Mouse (Mus musculus) hindbrain, embryonic 11.5 days (tissue): ENCODE data around the gene Gpr84. TPM values are rescaled to one million over a fixed set of nuclear protein-coding genes. Genes with fewer than 3 reads are reported as not detected.

Experiments used
- ATAC-seq: fragments of 200-750 bp; cut with Nextera tagmentation; 2 replicates; pipeline ENCODE4 v1.8.0; 2017; ENCODE audit warnings: mild to moderate bottlenecking, moderate TSS enrichment, moderate library complexity; ENCODE audit not compliant: low FRiP score
- DNase-seq: peaks from one replicate; pipeline ENCODE4 v3.0.0-alpha.2; 2015; ENCODE audit warnings: low spot score
- H3K27ac ChIP-seq: fragments of 300-500 bp; sonication (generic); 2 replicates; pipeline ENCODE4 v1.5.1; 2014; ENCODE audit warnings: mild to moderate bottlenecking, low read depth, low read length
- H3K27me3 ChIP-seq: fragments of 300-500 bp; sonication (generic); 2 replicates; pipeline ENCODE4 v1.6.1; 2014; ENCODE audit warnings: mild to moderate bottlenecking, low read length, moderate library complexity, mixed read lengths; ENCODE audit not compliant: control insufficient read depth, insufficient read depth
- H3K36me3 ChIP-seq: fragments of 300-500 bp; sonication (generic); 2 replicates; pipeline ENCODE4 v1.6.1; 2014; ENCODE audit warnings: mild to moderate bottlenecking, low read length, moderate library complexity, mixed read lengths; ENCODE audit not compliant: control insufficient read depth, insufficient read depth
- H3K4me1 ChIP-seq: fragments of 300-500 bp; sonication (generic); replicated peaks from 2 replicates; pipeline ENCODE4 v1.6.1; 2014; ENCODE audit warnings: low read length, mixed read lengths; ENCODE audit not compliant: control insufficient read depth, insufficient read depth
- H3K4me2 ChIP-seq: fragments of 300-500 bp; sonication (generic); replicated peaks from 2 replicates; pipeline ENCODE4 v1.6.1; 2014; ENCODE audit warnings: mild to moderate bottlenecking, low read depth, low read length
- H3K4me3 ChIP-seq: fragments of 300-500 bp; sonication (generic); 2 replicates; pipeline ENCODE4 v1.5.1; 2014; ENCODE audit warnings: low read depth, low read length
- H3K9ac ChIP-seq: fragments of 300-500 bp; sonication (generic); 2 replicates; pipeline ENCODE4 v1.6.1; 2014; ENCODE audit warnings: low read depth, low read length
- H3K9me3 ChIP-seq: fragments of 300-500 bp; sonication (generic); 2 replicates; pipeline ENCODE4 v1.6.1; 2016; ENCODE audit warnings: low read length; ENCODE audit not compliant: control insufficient read depth
- whole genome bisulfite sequencing: fragments of 180-500 bp; shearing (Covaris S2); extraction: QIAGEN DNeasy Blood & Tissue Kit; methylation state at CpG from one replicate; pipeline ENCODE4 v1.1.7; 2014; 5-methylcytosine and 5-hydroxymethylcytosine counted together
- polyA plus RNA-seq: library from polyadenylated mRNA; unstranded; fragments of >200 nt; fragmentation: Nextera tagmentation; extraction: Ambion mirVana; gene quantifications from 2 replicates; pipeline ENCODE4 v1.2.1, GENCODE M21; 2014

Gene Gpr84
- polyA plus RNA-seq, 1 experiment from 2014 or later, result 0.34 TPM

- Histone ChIP-seq H3K4me3 (peak within 1 kb of the TSS; percentile 50), H3K9ac (peak within 1 kb of the TSS; percentile 55), H3K4me2 (peak within 1 kb of the TSS; percentile 88), H3K9me3 (no peaks in the 10 kb centered on the region), H3K27me3 (peaks cover 9% of the 10 kb centered on the region), H3K36me3 (no peaks in the 10 kb centered on the region), H3K27ac (0 out of 2 replicates have a peak within 1 kb of the TSS, but pooled peaks have one; percentile 27), H3K4me1 (0 out of 2 replicates have a peak, but pooled peaks cover 2% of the 10 kb centered on the region)
- ATAC-seq (peak; percentile 39), DNase-seq (peak; percentile 45)
- under 1% methylated on average over 26 of the region's 26 CpGs for WGBS
Measured at GRCm38 (mm10) chr15:103339961-103340337, 29.5 kb upstream of the Gpr84 start, which contains the start of gene Zfp385a. TSS of gene Zfp385a (minus strand) at chr15:103340093.

- H3K4me2 ChIP-seq, result peak overlapping the region; percentile 88
- no peaks in the 10 kb centered on the region for H3K9me3 ChIP-seq
- H3K9ac ChIP-seq, result peak overlapping the region; percentile 55
- H3K36me3 ChIP-seq, result no peaks in the 10 kb centered on the region
- ATAC-seq (peak; percentile 38), DNase-seq (peak; percentile 48)
- peak overlapping the region; percentile 50 for H3K4me3 ChIP-seq
- no peak overlapping the region for H3K27ac ChIP-seq
- peaks cover 9% of the 10 kb centered on the region for H3K27me3 ChIP-seq
- WGBS, result 4% methylated on average over 27 of the region's 31 CpGs
- H3K4me1 ChIP-seq, result 0 out of 2 replicates have a peak, but pooled peaks cover 2% of the 10 kb centered on the region
Measured at GRCm38 (mm10) chr15:103339166-103339960, 29.0 kb upstream of the Gpr84 start.

GRCm38 (mm10) chr15:103338829-103339165 lies 28.4 kb upstream of the Gpr84 start:
- Histone ChIP-seq H3K27me3 (peaks cover 9% of the 10 kb centered on the region), H3K27ac (no peak overlapping the region), H3K36me3 (no peaks in the 10 kb centered on the region), H3K4me3 (peak overlapping the region; percentile 50), H3K9ac (no peak overlapping the region), H3K4me1 (0 out of 2 replicates have a peak, but pooled peaks cover 2% of the 10 kb centered on the region), H3K9me3 (no peaks in the 10 kb centered on the region), H3K4me2 (peak overlapping the region; percentile 88)
- WGBS, result 39% methylated on average over 4 of the region's 4 CpGs
- ATAC-seq (no peak), DNase-seq (no peak)

GRCm38 (mm10) chr15:103336996-103337667 lies 26.7 kb upstream of the Gpr84 start:
- 20% methylated on average over 11 of the region's 11 CpGs for WGBS
- Histone ChIP-seq H3K27ac (no peak overlapping the region), H3K4me3 (no peak overlapping the region), H3K9ac (no peak overlapping the region), H3K9me3 (no peaks in the 10 kb centered on the region), H3K4me2 (no peak overlapping the region), H3K36me3 (no peaks in the 10 kb centered on the region), H3K4me1 (peaks cover 2% of the 10 kb centered on the region; the same call in 1 of the 2 replicates), H3K27me3 (peaks cover 9% of the 10 kb centered on the region)
- ATAC-seq (no peak), DNase-seq (no peak)

- H3K27ac ChIP-seq, result no peak overlapping the region
- DNase-seq (no peak), ATAC-seq (no peak)
- H3K4me2 ChIP-seq, result no peak overlapping the region
- H3K4me1 ChIP-seq, result peaks cover 2% of the 10 kb centered on the region; the same call in 1 of the 2 replicates
- H3K9ac ChIP-seq, result no peak overlapping the region
- H3K36me3 ChIP-seq, result no peaks in the 10 kb centered on the region
- no peak overlapping the region for H3K4me3 ChIP-seq
- peaks cover 9% of the 10 kb centered on the region for H3K27me3 ChIP-seq
- H3K9me3 ChIP-seq, result no peaks in the 10 kb centered on the region
- WGBS, result 30% methylated on average over 7 of the region's 7 CpGs
Measured at GRCm38 (mm10) chr15:103335488-103336235, 25.2 kb upstream of the Gpr84 start.

GRCm38 (mm10) chr15:103335040-103335439 lies 24.6 kb upstream of the Gpr84 start:
- H3K4me2 ChIP-seq, result no peak overlapping the region
- no peaks in the 10 kb centered on the region for H3K36me3 ChIP-seq
- H3K4me1 ChIP-seq, result no peaks in the 10 kb centered on the region; the same call in 1 of the 2 replicates
- H3K4me3 ChIP-seq, result no peak overlapping the region
- peaks cover 5% of the 10 kb centered on the region for H3K27me3 ChIP-seq
- H3K27ac ChIP-seq, result no peak overlapping the region
- ATAC-seq (no peak), DNase-seq (no peak)
- 64% methylated on average over 3 of the region's 3 CpGs for WGBS
- H3K9me3 ChIP-seq, result no peaks in the 10 kb centered on the region
- no peak overlapping the region for H3K9ac ChIP-seq

GRCm38 (mm10) chr15:103334194-103334593 lies 23.8 kb upstream of the Gpr84 start:
- H3K4me1 ChIP-seq, result no peaks in the 10 kb centered on the region; the same call in 1 of the 2 replicates
- peak; percentile 50; the same call in 1 of the 2 replicates for ATAC-seq

GRCm38 (mm10) chr15:103333738-103334137 lies 23.3 kb upstream of the Gpr84 start:
- Histone ChIP-seq H3K27me3 (0 out of 2 replicates have a peak, but pooled peaks cover 3% of the 10 kb centered on the region), H3K9me3 (no peaks in the 10 kb centered on the region), H3K4me3 (no peak overlapping the region), H3K9ac (no peak overlapping the region), H3K4me2 (no peak overlapping the region), H3K4me1 (no peaks in the 10 kb centered on the region; the same call in 1 of the 2 replicates), H3K36me3 (no peaks in the 10 kb centered on the region), H3K27ac (no peak overlapping the region)
- ATAC-seq (0 out of 2 replicates have a peak, but pooled peaks have one; percentile 10), DNase-seq (no peak)
- 54% methylated on average over 5 of the region's 5 CpGs for WGBS

More at GRCm38 (mm10) chr15:103334194-103334593, 23.8 kb upstream of the Gpr84 start:
- H3K27me3 ChIP-seq, result peaks cover 3% of the 10 kb centered on the region; the same call in 1 of the 2 replicates
- no peaks in the 10 kb centered on the region for H3K9me3 ChIP-seq
- WGBS, result 10% methylated on average over 2 of the region's 2 CpGs
- no peak overlapping the region for H3K4me2 ChIP-seq
- peak; percentile 35 for DNase-seq
- no peaks in the 10 kb centered on the region for H3K36me3 ChIP-seq
- no peak overlapping the region for H3K27ac ChIP-seq
- H3K4me3 ChIP-seq, result no peak overlapping the region
- H3K9ac ChIP-seq, result no peak overlapping the region
